Mouse (Mus musculus) 3T3-L1 (cell line): ENCODE measurements around the gene Prkag2.

Experiments
- DNase-seq: peaks from one replicate; pipeline ENCODE4 v3.0.0-alpha.2; 2015; ENCODE audit warnings: low read depth, low spot score

Prkag2 gene

GRCm38 (mm10) chr5:25047670-25048069 lies 52.8 kb downstream of the Prkag2 start:
- DNase-seq, result no peak

GRCm38 (mm10) chr5:25046762-25047161 lies 53.7 kb downstream of the Prkag2 start:
- no peak for DNase-seq

GRCm38 (mm10) chr5:25044007-25044406 lies 56.4 kb downstream of the Prkag2 start:
- DNase-seq, result no peak

GRCm38 (mm10) chr5:25041947-25042346 lies 58.5 kb downstream of the Prkag2 start:
- DNase-seq, result no peak

- DNase-seq, result peak; percentile 22
Measured at GRCm38 (mm10) chr5:25041307-25041706, 59.1 kb downstream of the Prkag2 start.

- DNase-seq, result no peak
Measured at GRCm38 (mm10) chr5:25040903-25041302, 59.5 kb downstream of the Prkag2 start.

GRCm38 (mm10) chr5:25038827-25039226 lies 61.6 kb downstream of the Prkag2 start:
- no peak for DNase-seq

GRCm38 (mm10) chr5:25035391-25035790 lies 65.1 kb downstream of the Prkag2 start:
- no peak for DNase-seq

GRCm38 (mm10) chr5:25031456-25031856 lies 69.0 kb downstream of the Prkag2 start:
- DNase-seq, result no peak

GRCm38 (mm10) chr5:25031037-25031436 lies 69.4 kb downstream of the Prkag2 start:
- DNase-seq, result no peak

- peak; percentile 81 for DNase-seq
Measured at GRCm38 (mm10) chr5:25030276-25030681, 70.2 kb downstream of the Prkag2 start.

GRCm38 (mm10) chr5:25027673-25028072 lies 72.8 kb downstream of the Prkag2 start:
- DNase-seq, result no peak

- no peak for DNase-seq
Measured at GRCm38 (mm10) chr5:25025309-25026019, 75.0 kb downstream of the Prkag2 start.

- DNase-seq, result peak; percentile 48
Measured at GRCm38 (mm10) chr5:25022904-25023303, 77.5 kb downstream of the Prkag2 start.

GRCm38 (mm10) chr5:25019221-25019620 lies 81.2 kb downstream of the Prkag2 start:
- DNase-seq, result no peak

- no peak for DNase-seq
Measured at GRCm38 (mm10) chr5:25012134-25012533, 88.3 kb downstream of the Prkag2 start.

- DNase-seq, result peak; percentile 93
Measured at GRCm38 (mm10) chr5:25011019-25011485, 89.4 kb downstream of the Prkag2 start.

- DNase-seq, result peak; percentile 93
Measured at GRCm38 (mm10) chr5:25010438-25010892, 90.0 kb downstream of the Prkag2 start.

- DNase-seq, result no peak
Measured at GRCm38 (mm10) chr5:25009770-25010169, 90.7 kb downstream of the Prkag2 start.

- DNase-seq, result no peak
Measured at GRCm38 (mm10) chr5:25008966-25009365, 91.5 kb downstream of the Prkag2 start.

- peak; percentile 99 for DNase-seq
Measured at GRCm38 (mm10) chr5:25006848-25007247, 93.6 kb downstream of the Prkag2 start.

GRCm38 (mm10) chr5:25005532-25006129 lies 94.8 kb downstream of the Prkag2 start:
- DNase-seq, result no peak

GRCm38 (mm10) chr5:25001391-25001794 lies 99.0 kb downstream of the Prkag2 start:
- DNase-seq, result peak; percentile 74
